Mouse (Mus musculus): ENCODE measurements around the gene Cd101. TPM values are rescaled to one million over a fixed set of nuclear protein-coding genes. Genes with fewer than 3 reads are reported as not detected.

Cd101 gene
- total RNA-seq, 2 experiments from 2014 or later: 0.39 to 0.55 TPM

DNA sequence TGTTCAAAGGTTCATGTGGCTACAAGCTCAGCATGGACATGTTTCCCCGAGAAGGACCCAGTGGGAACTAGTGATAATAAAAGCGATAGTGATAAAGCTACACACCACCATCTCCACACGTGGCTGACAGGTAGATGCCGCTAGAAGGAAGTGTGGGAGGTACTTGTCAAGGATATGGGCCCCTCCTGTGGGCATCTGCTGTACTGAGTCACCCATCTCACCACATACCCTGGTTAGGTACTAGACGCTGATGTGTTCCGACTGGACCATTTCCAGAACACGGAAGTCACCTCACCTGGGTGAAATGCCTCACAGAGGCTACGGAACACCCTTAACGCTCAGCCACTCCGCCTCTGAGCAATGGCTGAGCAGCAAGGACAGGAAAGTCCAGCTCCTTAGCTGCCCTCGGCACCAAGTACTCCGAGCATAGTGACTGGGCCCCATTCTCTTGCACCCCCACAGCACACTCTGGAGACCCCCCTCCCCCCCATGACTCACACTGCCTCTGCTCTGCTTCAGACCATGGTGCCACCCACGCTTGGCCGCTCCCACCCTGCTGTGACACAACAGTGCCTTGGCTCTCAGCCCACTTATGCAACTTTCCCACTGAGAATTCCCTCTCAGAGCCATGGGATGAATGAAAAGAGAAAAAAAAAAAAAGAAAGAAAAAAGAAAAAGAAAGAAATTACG, 18.4 kb upstream of the Cd101 start:
- peak; percentile 72 for DNase-seq
- intact Hi-C loops (cut with DNase I; ENCODE audit: low total_unique reads): no loop called here

DNA sequence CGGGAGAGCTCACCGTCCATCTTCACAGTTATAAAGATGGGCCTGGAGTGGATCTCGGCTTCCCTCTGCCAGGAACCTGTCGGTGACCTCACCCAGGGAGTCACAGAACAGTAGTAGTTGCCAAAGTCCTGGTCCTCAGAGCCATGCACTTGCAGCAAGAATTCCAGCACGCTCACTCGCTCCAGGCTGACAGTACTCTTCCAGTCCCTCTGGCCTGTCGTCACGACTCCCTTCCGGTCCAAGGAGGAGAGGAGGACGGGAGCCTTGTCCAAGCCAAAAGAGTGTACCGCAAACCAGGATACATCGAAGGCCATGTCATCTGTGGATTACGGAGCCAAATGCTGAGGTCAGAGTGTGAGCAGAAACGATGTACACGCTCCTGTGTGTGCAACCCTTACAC, 16.1 kb upstream of the Cd101 start:
- peak; percentile 75 for DNase-seq

DNA sequence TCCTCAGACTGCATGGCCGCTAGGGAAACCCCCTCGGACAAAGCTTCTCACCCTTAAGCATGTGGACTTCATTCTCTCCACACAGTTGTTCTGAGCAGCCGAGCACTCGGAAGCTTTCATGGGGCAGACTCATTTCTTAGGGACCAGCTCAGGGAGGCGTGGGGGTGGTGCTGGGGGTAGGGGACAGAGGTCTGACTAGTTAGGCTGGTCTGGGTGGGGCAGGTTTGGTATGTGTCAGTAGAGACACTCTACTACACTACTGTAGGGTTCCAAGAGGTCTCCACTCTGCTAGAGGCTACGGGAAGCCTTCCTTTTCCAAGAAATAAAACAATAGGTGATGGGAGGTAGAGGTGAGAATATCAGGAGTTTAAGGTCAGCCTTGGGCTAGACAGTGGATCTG, 15.3 kb upstream of the Cd101 start:
- no peak for DNase-seq

More for the DNA sequence above, 16.1 kb upstream of the Cd101 start:
- intact Hi-C loops (cut with DNase I; ENCODE audit: low total_unique reads): no loop called here

DNA sequence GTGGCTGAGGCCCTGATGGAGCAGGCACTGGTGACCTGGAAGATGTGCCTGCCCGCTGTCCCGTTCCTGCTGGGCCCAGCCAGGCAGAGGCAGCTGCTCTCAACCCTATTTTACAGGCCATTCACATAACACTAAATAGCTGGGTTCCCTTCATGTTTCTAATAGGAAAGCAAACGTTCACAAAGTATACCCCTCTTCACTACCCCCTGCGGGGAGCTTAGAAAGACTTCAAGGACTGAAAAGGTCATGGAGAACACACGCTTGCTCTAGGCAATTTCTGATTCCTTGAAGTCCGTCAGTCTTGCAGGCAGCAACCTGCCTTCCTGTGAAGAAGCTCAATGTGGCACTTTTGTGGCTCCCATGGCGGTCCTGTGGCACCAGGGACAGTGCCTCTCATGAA, 12.6 kb upstream of the Cd101 start:
- intact Hi-C loops (cut with DNase I; ENCODE audit: low total_unique reads): no loop called here
- DNase-seq: no peak

More for the DNA sequence above, 15.3 kb upstream of the Cd101 start:
- intact Hi-C loops (cut with DNase I; ENCODE audit: low total_unique reads): no loop called here

DNA sequence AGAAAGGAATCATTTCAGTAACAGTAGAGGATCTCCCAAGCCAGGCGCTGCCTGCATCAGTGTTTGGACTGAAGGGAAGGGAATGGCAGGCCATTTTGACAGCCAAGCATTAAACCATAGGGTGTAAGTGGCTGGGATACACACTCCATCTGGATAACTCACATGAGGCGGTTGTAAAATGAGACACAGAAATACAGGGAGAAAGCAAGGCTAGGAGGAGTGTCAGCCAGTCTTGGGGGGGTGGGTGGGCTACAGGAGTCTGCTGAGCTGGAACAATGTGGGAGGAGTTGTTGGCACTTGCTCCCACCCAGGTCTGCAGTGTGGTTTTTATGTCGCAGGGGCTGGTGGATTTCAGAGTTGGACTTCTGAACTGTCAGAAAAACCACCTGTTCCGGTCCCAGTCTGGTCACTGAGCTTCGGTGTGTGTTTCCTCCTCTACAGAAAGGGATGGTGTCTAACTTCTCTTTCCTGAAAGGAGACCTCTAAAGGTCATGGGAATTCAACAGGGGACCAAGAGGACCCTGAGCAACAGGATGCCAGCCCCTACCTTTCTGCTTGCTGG, 8.7 kb upstream of the Cd101 start:
- no peak for DNase-seq
- intact Hi-C loops (cut with DNase I; ENCODE audit: low total_unique reads): no loop called here

DNA sequence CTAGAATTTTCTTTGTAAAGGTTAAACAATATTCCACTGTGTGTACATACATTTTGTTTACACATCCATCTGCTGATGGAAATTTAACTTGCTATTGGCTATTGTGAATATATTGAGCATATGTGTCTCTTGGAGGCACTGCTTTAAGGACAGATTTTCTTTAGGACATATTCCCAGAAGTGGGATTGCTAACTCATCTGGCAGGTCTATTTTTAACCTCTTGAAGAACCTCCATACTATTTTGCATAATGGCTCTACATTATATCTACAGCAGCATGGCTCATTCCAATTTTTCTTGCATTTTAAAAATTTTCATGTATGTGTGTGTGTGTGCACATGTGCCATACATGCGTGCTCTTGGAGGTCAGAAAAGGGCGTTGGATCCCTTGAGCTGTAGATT, 6.6 kb upstream of the Cd101 start:
- intact Hi-C loops (cut with DNase I; ENCODE audit: low total_unique reads): no loop called here

DNA sequence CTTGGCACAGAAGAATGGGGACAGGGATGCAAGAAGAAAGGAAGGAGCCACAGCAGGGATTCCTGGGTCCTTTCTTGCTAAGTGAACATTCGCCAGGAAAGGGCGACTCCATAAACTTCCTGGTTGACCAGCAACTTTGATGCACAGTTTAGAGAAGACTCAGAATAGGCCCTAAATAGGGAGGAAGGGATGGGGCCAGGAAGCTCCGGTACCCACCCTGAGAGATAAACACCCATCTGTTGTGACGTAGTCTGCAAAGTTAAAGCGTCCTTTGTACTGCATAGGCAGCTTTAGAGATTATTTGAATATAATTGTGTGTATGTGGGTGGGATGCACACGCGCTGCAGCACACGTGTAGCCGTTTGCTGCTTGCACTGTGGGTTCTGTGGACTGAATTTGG, 5.2 kb upstream of the Cd101 start:
- no peak for DNase-seq
- intact Hi-C loops (cut with DNase I; ENCODE audit: low total_unique reads): no loop called here

More for the DNA sequence above, 6.6 kb upstream of the Cd101 start:
- DNase-seq: no peak

DNA sequence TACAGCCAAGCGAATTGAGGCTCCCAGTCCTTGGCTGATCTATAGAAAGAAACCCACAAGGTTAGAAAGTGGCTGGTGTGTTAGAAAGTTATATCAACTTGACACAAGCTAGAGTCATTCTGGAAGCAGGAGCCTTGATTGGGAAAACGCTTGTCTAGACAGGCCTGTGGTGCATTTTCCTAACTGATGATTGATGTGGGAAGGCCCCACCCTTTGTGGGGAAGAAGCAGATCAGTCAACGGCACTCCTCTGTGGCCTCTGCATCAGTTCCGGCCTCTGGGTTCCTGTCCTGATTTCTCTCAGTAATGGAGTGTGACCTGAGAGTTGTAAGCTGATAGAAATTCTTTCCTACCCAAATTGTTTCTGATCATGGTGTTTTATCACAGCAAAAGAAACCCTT, 4.3 kb upstream of the Cd101 start:
- intact Hi-C loops (cut with DNase I; ENCODE audit: low total_unique reads): no loop called here
- no peak for DNase-seq

DNA sequence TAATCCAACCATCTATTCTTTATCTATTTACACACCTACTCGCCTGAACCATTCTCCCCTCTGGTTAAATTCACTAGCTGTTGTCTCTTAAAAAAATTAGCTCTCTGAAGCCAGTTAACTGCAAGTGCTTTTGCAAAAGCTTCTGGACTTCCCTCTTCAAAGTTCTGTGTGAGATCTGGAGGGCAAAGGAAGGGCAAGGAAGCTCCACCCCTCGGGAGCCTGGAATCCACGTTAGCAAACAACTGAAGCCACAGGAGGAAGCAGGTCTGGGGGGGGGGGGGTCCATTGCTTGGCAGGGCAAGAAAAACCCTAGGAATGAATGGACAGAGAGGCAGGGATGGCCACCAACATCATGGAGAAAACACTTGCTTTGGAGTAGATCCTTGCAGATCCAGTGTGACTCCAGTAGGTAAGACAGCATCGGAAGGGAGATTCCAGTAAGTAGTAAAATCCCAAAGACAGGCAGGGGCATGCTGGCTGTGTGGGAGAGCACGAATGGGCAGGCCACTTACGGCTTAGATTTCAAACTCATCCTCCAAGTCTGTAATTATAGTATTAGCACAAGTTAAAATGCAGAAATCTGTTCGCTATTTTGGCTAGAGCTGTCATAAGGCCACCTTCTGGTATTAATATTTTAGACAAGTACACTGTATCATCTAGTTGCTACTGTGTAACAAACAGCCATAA, 2.2 kb upstream of the Cd101 start:
- no peak for DNase-seq
- intact Hi-C loops (cut with DNase I; ENCODE audit: low total_unique reads): no loop called here

DNA sequence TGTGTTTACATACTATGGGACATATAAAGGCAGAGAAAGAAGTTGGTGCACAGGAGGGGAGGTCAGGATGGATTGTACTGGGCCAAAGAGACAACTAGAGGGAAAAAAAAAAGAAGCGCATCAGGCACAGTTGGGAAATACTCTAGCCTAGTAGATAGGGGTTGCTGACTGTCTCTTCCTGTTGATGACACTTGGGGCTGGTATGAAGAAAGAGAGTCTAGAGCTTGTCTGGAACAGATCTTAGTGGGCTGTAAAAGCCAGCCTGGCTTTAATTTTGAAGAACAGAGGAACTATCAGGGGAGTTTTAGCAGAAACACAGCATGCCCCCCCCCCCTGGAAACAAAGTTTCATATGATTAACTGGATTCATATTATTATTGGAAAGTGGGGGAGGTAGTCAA, 1.3 kb upstream of the Cd101 start:
- intact Hi-C loops (cut with DNase I; ENCODE audit: low total_unique reads): no loop called here

DNA sequence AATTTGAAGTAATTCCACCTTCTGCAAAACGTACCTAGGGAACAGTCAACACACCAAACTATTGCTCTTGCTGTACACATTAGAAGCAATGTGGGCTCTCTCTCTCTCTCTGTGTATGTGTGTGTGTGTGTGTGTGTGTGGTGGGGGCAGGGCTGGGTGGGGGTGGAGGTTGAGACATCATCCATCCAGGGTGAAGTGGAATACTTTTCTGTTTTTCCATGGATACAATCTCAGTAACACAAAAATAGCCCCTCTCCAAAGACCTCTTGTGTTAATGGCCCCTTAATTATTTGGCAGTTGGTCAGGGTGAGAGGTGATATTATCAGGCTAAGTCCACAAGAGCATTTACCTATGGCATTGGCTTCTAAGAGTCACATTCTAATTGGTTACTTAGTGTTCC, 2.6 kb downstream of the Cd101 start:
- intact Hi-C loops (cut with DNase I; ENCODE audit: low total_unique reads): no loop called here
- no peak for DNase-seq

More for the DNA sequence above, 1.3 kb upstream of the Cd101 start:
- no peak for DNase-seq

DNA sequence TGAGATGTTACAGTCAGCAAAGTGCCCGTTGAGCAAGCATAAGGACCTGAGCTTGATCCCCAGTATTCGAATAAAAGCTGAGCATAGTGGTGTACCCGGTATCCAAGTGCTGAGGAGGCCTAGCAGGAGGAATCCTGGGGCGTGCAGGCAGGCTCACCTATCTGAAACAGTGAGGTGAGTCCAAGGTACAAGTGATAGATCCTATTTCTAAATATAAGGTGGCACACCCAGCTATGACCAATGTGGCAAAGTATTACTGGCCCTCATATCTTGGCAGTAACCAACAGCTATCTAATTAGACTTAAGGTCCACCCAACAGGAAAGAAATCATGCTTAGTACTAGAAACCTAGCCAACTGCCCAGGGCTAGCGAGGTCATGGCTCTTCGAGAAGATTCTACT, 6.4 kb downstream of the Cd101 start:
- intact Hi-C loops (cut with DNase I; ENCODE audit: low total_unique reads): no loop called here
- no peak for DNase-seq

DNA sequence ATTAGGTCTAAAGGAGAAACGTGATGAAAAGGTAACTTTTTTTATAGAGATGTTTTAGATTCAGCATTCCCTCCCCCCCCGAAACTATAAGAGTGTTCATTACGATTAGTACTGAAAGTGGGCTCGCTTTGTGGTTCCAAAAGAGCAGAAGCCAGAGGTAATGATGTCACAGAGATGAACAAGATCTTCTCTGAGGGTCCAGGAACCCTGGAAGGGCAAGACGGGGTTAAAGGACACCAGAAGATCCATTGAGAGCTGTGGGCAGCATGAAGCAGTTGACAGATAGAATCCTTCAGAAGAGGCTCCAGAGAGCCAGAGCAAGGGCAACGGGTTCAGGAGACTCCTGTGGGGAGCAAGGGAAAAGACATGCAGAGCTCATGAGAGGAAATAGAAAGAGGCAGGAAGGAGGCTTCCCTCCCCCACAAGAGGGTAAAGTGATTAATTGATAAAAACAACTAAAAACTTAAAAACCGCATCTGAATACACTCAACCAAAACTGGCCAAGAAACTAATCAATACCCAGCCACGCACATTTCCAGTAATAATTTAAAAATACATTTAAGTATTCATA, 7.8 kb downstream of the Cd101 start:
- intact Hi-C loops (cut with DNase I; ENCODE audit: low total_unique reads): no loop called here
- no peak for DNase-seq

DNA sequence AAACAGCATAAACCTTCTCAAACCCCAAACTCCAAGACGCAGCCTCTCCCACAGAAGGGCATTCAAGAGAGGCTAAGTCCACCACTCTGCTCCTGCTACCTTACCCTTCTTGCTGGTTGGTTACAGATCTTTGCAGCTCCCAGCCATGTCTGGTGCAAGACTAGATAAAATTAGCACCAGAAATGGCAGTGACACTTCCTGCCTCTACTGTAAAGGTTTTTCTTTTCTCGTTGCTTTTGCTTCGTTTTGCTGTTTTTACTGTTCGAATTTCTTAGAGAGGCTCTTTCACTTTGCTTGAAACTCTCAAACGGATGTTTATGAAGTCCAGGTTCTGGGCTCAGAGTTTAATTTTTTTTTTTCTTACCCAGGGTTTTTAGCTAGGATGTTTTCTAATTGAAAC, 8.3 kb downstream of the Cd101 start:
- DNase-seq: no peak

DNA sequence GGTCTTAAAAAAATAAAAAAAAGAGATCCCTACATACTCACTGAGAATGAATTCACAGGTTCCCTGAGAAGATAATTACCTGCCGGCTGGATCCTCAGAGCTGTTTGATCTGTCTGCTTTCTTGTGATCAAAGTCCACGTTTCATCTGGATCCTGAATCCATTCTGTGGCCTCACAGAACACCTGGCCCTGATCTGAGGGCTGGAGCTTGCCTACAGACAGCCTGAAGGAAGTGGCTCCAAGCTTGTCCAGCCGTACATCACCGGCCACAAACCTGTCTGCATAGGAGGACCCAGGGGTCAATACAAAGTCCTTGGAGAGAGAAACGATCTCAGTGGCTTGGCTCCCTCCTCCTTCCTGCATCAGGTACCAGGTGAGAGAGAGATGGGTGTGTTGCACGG, 10.9 kb downstream of the Cd101 start:
- DNase-seq: no peak
- intact Hi-C loops (cut with DNase I; ENCODE audit: low total_unique reads): no loop called here

More for the DNA sequence above, 8.3 kb downstream of the Cd101 start:
- intact Hi-C loops (cut with DNase I; ENCODE audit: low total_unique reads): no loop called here

DNA sequence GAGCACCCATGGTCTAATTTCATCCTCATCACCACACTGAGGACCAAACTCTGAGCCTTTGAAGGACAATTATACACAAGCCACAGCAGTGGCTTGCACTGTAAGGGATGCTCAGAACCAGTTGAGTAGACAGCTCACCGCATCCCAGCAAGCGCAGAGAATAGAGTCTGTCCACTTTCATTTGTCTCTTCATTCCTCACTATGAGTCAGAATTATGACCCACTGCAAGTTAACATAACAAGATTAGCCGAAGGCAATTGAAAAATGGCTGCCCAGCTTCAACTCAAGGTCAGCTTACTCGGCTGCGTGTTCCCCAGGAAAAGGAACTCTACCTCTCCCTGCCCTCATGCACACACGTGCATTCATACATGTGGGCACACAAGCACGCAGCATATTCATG, 13.3 kb downstream of the Cd101 start:
- intact Hi-C loops (cut with DNase I; ENCODE audit: low total_unique reads): no loop called here
- no peak for DNase-seq

DNA sequence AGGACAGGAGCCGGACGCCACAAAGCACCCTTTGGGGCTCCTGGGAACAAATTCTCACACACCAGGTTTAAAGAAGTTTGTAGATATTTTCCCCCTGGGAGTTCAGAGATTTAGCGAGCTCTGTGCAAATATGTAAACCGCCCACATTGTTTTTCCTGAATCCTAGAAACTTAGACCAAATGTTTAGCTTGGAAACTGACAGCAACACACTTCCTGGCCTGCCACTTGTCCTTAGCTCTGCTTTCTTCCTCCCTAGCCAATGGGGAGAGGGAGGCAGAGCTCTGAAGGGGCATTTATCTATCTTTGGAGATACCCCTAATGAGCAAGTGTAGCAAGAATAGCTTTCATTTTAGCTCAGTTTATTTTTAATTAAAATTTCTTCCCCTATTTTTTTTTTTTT, 14.1 kb downstream of the Cd101 start:
- DNase-seq: no peak
- intact Hi-C loops (cut with DNase I; ENCODE audit: low total_unique reads): no loop called here

DNA sequence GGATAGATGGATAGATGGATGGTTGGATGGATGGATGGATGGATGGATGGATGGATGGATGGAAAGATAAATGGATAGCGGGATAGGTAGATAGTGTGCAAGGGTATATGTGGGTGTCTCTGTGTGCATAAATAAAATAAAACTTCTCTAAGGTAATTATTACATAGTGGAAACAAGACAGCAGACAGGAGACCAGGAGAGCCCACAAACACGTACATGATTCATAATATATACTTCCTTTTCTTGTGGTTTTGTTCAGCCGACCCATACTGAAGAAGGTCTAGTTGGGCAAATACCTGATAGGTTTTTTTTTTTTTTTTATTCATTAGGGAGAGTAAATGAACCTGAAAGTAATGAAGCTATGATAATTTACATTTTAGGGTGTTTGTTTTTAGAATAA, 15.8 kb downstream of the Cd101 start:
- intact Hi-C loops (cut with DNase I; ENCODE audit: low total_unique reads): no loop called here
- no peak for DNase-seq

DNA sequence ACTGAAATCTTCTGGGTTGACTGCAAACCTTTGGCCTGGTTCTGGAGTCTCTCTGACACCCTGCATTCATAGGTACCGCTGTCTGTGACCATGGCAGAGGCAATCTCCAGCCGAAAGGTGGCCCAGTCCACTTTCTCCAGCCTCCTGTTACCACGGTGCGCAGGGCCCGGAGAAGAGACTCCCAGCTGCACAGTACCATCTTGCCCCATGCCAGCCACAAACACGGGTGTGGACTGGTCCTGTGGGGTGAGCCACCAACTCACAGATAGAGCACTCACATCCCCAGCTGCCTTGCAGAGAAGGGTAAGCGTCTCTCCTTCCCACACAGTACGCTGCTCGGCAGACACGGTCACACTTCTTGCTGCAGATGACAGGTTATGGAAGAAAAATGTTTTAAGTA, 16.4 kb downstream of the Cd101 start:
- DNase-seq: no peak
- intact Hi-C loops (cut with DNase I; ENCODE audit: low total_unique reads): no loop called here

DNA sequence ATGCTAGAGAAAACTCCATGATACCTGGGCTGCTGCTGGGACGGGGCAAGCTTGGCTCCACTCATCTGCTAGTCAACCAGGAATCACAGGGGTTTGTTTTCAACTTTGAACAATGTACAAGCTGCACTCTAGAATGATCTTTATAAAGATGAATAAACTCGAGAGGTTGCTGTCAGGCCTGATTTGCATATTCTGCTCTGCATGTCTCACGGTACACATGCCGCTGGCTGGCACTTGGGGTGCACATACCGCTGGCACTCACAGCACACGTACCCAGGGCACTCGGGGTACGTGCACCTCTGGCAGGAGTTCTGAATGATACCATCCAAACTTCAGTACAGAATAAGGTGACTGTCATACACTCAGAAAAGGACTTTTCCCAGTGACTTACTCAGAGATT, 16.8 kb downstream of the Cd101 start:
- no peak for DNase-seq
- intact Hi-C loops (cut with DNase I; ENCODE audit: low total_unique reads): no loop called here

DNA sequence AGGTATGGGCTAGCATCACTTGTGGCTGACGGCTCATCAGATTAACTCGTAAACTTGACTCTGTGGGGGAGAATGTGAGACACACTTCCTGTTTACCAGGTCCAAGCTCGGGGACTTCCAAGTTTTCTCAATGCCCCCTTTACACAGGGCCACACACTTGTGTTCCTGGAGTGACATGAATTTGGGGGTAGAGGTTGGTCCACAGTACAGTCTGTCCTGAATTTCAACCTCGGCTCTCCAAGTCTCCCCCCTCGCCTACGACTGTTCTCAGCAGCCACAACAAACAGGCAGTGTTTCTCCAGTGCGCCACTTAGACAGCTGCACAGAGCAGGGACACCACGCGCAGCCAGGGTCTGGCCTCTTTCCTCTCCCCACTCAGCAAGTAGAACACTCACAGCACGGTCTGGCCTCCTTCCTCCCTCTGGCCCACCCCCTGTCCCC, 17.2 kb downstream of the Cd101 start:
- peak; percentile 53 for DNase-seq
- intact Hi-C loops (cut with DNase I; ENCODE audit: low total_unique reads): no loop called here

Data from gastrocnemius, postnatal 14 days (tissue).